Mouse (Mus musculus): ENCODE data around the gene Trim7.
"Not testable (repeated sequence)": the region's sequence is repeated elsewhere in the genome, so short reads cannot be mapped to it uniquely, and the experiment has no call there.

Gene Trim7

GRCm38 (mm10) chr11:48823536-48823972 is 2.4 kb upstream of the Trim7 start:
- DNase-seq (ENCODE audit: low read depth, low spot score) = peak; percentile 89

- no peak for DNase-seq (ENCODE audit: low read depth, low spot score)
These were observed 1.6 kb upstream of the Trim7 start for GRCm38 (mm10) chr11:48824311-48824830.

GRCm38 (mm10) chr11:48826752-48827096 is 784 bp downstream of the Trim7 start:
- peak; percentile 35 for DNase-seq (ENCODE audit: low read depth, low spot score)

- no peak for DNase-seq (ENCODE audit: low read depth, low spot score)
These were observed 2.0 kb downstream of the Trim7 start for GRCm38 (mm10) chr11:48827926-48828325.

- no peak for DNase-seq (ENCODE audit: low read depth, low spot score)
These were observed 4.3 kb downstream of the Trim7 start for GRCm38 (mm10) chr11:48830279-48830678.

GRCm38 (mm10) chr11:48831273-48831672 is 5.3 kb downstream of the Trim7 start:
- no peak for DNase-seq (ENCODE audit: low read depth, low spot score)

GRCm38 (mm10) chr11:48833078-48833730 is 7.3 kb downstream of the Trim7 start:
- DNase-seq (ENCODE audit: low read depth, low spot score) = no peak

GRCm38 (mm10) chr11:48833731-48834639 is 8.0 kb downstream of the Trim7 start:
- DNase-seq (ENCODE audit: low read depth, low spot score) = peak; percentile 92

GRCm38 (mm10) chr11:48835923-48836322 is 10.0 kb downstream of the Trim7 start:
- DNase-seq (ENCODE audit: low read depth, low spot score) = no peak

- no peak for DNase-seq (ENCODE audit: low read depth, low spot score)
These were observed 11.0 kb downstream of the Trim7 start for GRCm38 (mm10) chr11:48836990-48837309.

- peak; percentile 71 for DNase-seq (ENCODE audit: low read depth, low spot score)
These were observed 11.6 kb downstream of the Trim7 start for GRCm38 (mm10) chr11:48837310-48838180.

GRCm38 (mm10) chr11:48838181-48838797 is 12.3 kb downstream of the Trim7 start:
- DNase-seq (ENCODE audit: low read depth, low spot score) = peak; percentile 55

GRCm38 (mm10) chr11:48838879-48839680 is 13.1 kb downstream of the Trim7 start:
- no peak for DNase-seq (ENCODE audit: low read depth, low spot score)

GRCm38 (mm10) chr11:48840805-48841204 is 14.9 kb downstream of the Trim7 start:
- DNase-seq (ENCODE audit: low read depth, low spot score) = no peak

- DNase-seq (ENCODE audit: low read depth, low spot score) = no peak
These were observed 15.3 kb downstream of the Trim7 start for GRCm38 (mm10) chr11:48841213-48841612.

- DNase-seq (ENCODE audit: low read depth, low spot score) = no peak
These were observed 16.4 kb downstream of the Trim7 start for GRCm38 (mm10) chr11:48842378-48842792.

- DNase-seq (ENCODE audit: low read depth, low spot score) = no peak
These were observed 17.3 kb downstream of the Trim7 start for GRCm38 (mm10) chr11:48843202-48843601.

GRCm38 (mm10) chr11:48844309-48844708 is 18.4 kb downstream of the Trim7 start:
- DNase-seq (ENCODE audit: low read depth, low spot score) = no peak

- no peak for DNase-seq (ENCODE audit: low read depth, low spot score)
These were observed 19.4 kb downstream of the Trim7 start for GRCm38 (mm10) chr11:48845244-48845815.

- not testable (repeated sequence) for DNase-seq (ENCODE audit: low read depth, low spot score)
These were observed 20.4 kb downstream of the Trim7 start for GRCm38 (mm10) chr11:48846362-48846761.
